Mouse (Mus musculus): ENCODE measurements around the gene Slc15a5. TPM values are rescaled to one million over a fixed set of nuclear protein-coding genes. Genes with fewer than 3 reads are reported as not detected.
"Not testable (repeated sequence)": the region's sequence is repeated elsewhere in the genome, so short reads cannot be mapped to it uniquely, and the experiment has no call there.

The Slc15a5 gene
- 0.36 TPM in 1 of 2 replicates, not detected in the other for polyA plus RNA-seq (2012; rRNA removed)

GRCm38 (mm10) chr6:138079816-138080215, at the start of gene Slc15a5:
TSS of gene Slc15a5 (minus strand) at chr6:138079916.
- DNase-seq (ENCODE audit: low spot score), result no peak

DNA sequence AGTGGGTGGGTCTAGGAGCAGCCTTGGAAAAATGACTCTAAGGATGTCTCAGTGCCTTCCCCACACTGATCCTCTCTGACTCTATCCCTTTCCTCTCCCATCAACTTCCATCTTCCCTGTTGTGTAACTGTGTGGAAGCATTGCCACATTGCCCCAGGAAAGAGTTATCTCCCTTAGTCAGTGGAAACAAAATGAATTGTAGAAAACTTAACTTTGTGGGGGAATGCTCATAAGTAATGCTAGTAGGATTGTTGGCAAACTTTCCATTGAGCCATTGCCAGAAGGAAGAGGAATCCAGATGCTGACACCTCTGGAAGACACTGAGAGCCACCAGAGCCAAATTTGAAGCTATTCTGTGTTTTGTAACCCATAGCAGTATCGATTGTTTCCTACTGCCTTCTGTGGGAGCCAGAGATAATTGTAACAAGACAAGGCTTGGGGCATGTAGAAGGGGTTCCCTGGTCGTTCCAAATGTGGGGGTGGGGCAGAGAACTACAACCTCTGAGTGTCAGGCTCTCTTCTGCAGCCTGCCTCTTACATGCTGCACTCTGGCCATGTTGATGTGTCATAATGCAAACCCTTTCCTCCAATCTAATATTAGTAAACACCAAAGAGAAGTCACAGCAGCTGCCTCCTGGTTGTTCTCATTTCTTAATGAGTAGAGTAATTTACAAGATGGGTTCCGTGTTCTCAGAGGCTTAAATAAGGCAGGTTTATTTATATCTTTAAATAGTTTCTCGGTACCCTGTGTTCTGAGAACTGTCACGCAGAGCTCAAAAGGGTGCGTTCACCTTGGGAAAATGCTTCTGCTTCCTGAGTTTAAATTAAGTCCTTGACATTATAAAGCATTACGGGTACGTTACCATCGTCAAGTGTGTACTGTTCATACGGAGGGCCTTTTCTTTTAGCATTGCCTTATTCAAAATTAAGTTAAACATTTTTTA, 48.9 kb upstream of the Slc15a5 start:
- DNase-seq (ENCODE audit: low spot score), result no peak

DNA sequence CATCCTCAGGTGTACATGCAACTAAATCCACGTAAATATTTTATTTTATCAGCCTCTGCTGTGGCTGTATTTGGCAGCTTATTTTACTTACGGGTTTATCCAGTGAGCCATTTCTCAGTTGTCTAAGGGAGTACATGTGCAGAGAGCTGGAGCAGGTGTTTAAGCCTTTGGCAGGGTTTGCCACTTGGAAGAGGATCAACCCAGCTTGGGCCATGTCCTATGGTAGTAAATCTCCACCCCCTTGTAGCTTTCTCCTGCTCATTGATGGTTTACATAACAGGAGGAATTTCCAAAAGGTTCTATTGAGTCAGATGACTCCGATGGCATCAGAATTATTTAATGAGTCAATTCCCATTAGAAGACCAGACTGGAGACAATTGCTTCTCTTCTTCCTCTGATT, 37.8 kb upstream of the Slc15a5 start:
- DNase-seq (ENCODE audit: low spot score), result no peak

GRCm38 (mm10) chr6:138104559-138104958, 24.8 kb upstream of the Slc15a5 start:
- DNase-seq (ENCODE audit: low spot score), result no peak

DNA sequence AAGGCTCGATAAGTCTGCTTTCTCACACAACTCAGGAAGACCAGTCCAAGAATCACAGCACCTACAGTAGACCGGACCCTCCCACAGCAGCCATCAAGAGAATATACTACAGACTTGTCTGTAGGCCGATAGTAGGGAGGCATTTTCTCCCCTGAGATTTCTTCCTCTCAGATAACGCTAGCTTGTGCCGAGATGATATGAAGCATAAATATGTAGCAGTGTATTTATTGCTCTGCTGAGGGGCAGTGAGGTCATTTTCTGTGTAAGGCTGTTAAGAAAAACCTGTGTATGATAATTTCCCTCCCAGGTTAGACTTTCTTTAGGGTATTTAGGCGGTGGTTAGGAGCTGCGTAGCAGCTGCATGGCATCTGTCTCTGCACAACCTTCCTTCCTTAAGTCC, 23.2 kb upstream of the Slc15a5 start:
- no peak for DNase-seq (ENCODE audit: low spot score)

GRCm38 (mm10) chr6:138101843-138102242, 22.1 kb upstream of the Slc15a5 start:
- no peak for DNase-seq (ENCODE audit: low spot score)

DNA sequence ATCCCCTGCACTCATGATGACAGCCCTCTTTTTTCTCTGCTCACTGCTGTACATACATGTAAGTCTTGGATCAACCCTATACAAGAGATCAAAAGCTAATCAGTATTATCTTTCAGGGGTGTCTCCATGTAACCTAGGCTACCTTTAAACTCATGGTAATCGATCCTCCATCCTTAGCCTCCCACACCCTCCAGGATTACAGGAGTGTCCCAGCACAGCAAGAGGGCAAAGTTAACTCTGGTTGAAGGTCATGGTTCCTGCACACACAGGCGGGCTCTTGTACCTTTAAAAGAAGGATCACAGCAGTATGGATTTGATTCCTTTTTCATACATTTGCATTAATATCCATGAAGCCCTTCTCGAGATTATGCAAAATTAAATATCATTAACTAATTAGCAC, 19.9 kb upstream of the Slc15a5 start:
- DNase-seq (ENCODE audit: low spot score), result no peak

DNA sequence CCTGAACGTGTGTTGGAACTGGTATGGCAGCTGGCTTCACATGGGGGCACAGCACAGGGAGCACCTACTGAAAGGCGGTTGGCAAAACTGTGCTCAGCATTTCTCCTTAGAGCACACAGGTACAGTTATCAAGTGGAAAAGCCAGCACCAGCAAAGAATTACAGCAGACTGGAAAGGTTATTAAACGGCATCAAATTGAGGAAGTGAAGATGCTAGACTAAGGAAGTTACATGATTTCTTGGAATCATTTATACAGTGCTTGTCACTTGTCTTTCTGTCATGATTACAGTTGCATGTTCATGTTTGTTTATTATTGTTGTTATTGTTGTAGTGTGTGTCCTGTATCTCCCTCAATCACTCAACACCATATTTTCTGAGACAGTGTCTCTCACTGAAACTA, 15.3 kb upstream of the Slc15a5 start:
- no peak for DNase-seq (ENCODE audit: low spot score)

GRCm38 (mm10) chr6:138092432-138092831, 12.7 kb upstream of the Slc15a5 start:
- DNase-seq (ENCODE audit: low spot score), result no peak

GRCm38 (mm10) chr6:138089084-138089483, 9.4 kb upstream of the Slc15a5 start:
- DNase-seq (ENCODE audit: low spot score), result no peak

DNA sequence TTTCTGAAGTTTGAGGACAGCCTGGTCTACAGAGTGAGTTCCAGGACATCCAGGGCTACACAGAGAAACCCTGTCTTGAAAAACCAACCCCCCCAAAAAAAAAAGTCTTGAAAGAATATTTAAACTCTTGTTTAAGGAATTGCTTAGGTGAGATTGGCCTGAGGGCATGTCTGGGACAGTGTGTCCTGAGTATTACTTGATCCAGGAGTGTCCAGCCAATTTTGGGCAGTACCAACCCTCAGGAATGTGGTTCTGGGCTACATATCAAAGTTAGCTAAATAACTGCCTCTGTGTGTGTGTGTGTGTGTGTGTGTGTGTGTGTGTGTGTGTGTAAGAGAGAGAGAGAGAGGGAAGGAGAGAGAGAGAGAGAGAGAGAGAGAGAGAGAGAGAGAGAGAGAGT, 6.7 kb upstream of the Slc15a5 start:
- not testable (repeated sequence) for DNase-seq (ENCODE audit: low spot score)

- DNase-seq (ENCODE audit: low spot score), result no peak
Observed at GRCm38 (mm10) chr6:138080778-138081549, 1.2 kb upstream of the Slc15a5 start.

- no peak for DNase-seq (ENCODE audit: low spot score)
Observed at GRCm38 (mm10) chr6:138077681-138078439, 1.9 kb downstream of the Slc15a5 start.

- DNase-seq (ENCODE audit: low spot score), result no peak
Observed at GRCm38 (mm10) chr6:138075723-138076122, 4.0 kb downstream of the Slc15a5 start.

GRCm38 (mm10) chr6:138073540-138073939, 6.2 kb downstream of the Slc15a5 start:
- DNase-seq (ENCODE audit: low spot score), result no peak

DNA sequence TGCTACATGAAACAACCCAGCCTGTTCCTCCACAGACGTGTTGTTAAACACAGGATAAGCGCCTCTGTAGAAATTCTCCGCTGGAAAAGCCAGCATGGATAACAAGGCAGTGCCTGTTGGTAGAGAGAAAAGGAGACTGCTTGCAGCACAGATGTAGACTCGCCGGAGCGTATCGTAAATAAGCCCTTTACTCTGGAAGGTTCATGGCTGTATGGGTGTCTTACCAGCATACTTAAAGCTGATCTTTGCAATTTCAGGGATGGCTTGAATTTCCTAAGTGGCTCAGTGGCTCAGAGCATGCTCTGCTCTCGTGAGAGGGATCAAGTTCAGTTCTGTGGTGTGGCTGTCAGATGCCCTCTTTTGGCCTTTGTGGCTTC, 6.8 kb downstream of the Slc15a5 start:
- no peak for DNase-seq (ENCODE audit: low spot score)

DNA sequence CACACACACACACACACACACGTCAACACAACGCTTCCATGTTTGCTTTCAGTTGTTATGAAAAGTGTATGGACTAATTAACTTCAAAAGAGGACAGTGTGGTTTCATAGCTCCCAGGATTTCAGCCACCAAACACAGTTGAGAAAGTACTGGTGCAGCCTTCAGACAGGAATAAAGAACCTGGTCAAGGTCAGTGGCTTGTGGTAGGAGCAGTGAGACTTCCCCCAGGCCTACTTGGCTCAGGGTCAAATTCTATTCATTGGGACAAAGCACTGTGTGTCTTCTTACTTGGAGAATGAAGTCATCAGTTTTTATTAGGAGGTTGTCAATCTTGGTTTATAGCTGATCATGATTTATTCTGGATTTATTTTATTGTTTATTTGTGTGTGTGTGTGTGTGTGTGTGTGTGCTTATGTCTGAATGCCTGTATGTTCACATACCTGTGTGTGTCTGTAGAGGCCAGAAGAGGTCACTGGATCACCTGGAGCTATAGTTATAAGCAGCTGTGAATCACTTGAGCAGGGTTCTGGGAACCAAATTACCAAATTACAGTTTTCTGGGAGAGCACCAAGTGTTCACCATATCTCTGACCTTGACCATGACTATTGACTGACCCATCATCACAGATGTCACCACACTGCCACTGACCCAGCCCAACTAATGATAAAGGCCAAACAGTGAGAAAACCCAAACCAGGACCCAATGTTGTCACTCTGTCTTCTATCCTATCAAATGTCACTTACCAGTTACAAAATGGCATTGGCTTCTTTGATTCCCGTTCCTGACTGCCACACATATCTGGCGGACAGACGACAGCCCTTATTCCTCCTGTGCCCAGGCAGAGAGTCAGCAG, 7.4 kb downstream of the Slc15a5 start:
- no peak for DNase-seq (ENCODE audit: low spot score)

GRCm38 (mm10) chr6:138071505-138072107, 8.1 kb downstream of the Slc15a5 start:
- DNase-seq (ENCODE audit: low spot score), result no peak

GRCm38 (mm10) chr6:138070720-138071504, 8.8 kb downstream of the Slc15a5 start:
- no peak for DNase-seq (ENCODE audit: low spot score)

- no peak for DNase-seq (ENCODE audit: low spot score)
Observed at GRCm38 (mm10) chr6:138069921-138070320, 9.8 kb downstream of the Slc15a5 start.
